Mouse (Mus musculus) midbrain, embryonic 16.5 days (tissue): ENCODE measurements around the gene Tab1. TPM values are rescaled to one million over a fixed set of nuclear protein-coding genes. Genes with fewer than 3 reads are reported as not detected.

Source experiments
- ATAC-seq: fragments of 200-750 bp; cut with Nextera tagmentation; 2 replicates; pipeline ENCODE4 v1.8.0; 2017; ENCODE audit warnings: moderate TSS enrichment
- H3K27ac ChIP-seq: fragments of 300-500 bp; sonication (generic); 2 replicates; pipeline ENCODE4 v1.5.1; 2014; ENCODE audit warnings: mild to moderate bottlenecking, low read length, mixed read lengths
- H3K27me3 ChIP-seq: fragments of 300-500 bp; sonication (generic); 2 replicates; pipeline ENCODE4 v1.6.1; 2014; ENCODE audit warnings: low read depth, low read length, mixed read lengths; ENCODE audit not compliant: control insufficient read depth, insufficient read depth
- H3K36me3 ChIP-seq: fragments of 300-500 bp; sonication (generic); 2 replicates; pipeline ENCODE4 v1.6.1; 2014; ENCODE audit warnings: mild to moderate bottlenecking, low read length, moderate library complexity, mixed read lengths; ENCODE audit not compliant: control insufficient read depth, insufficient read depth
- H3K4me1 ChIP-seq: fragments of 300-500 bp; sonication (generic); 2 replicates; pipeline ENCODE4 v1.6.1; 2014; ENCODE audit warnings: mild to moderate bottlenecking, low read length, mixed read lengths; ENCODE audit not compliant: control insufficient read depth, insufficient read depth
- H3K4me2 ChIP-seq: fragments of 300-500 bp; sonication (generic); 2 replicates; pipeline ENCODE4 v1.6.1; 2014; ENCODE audit warnings: mild to moderate bottlenecking, low read length, mixed read lengths
- H3K4me3 ChIP-seq: fragments of 300-500 bp; sonication (generic); 2 replicates; pipeline ENCODE4 v1.5.1; 2014; ENCODE audit warnings: low read depth, mild to moderate bottlenecking, low read length, moderate library complexity, mixed read lengths
- H3K9ac ChIP-seq: fragments of 300-500 bp; sonication (generic); 2 replicates; pipeline ENCODE4 v1.6.1; 2014; ENCODE audit warnings: low read depth, low read length, mixed read lengths
- H3K9me3 ChIP-seq: fragments of 300-500 bp; sonication (generic); replicated peaks from 2 replicates; pipeline ENCODE4 v1.6.1; 2014; ENCODE audit warnings: mild to moderate bottlenecking, low read length, mixed read lengths; ENCODE audit not compliant: control insufficient read depth, poor library complexity, severe bottlenecking
- WGBS: fragments of 180-500 bp; shearing (Covaris S2); extraction: QIAGEN DNeasy Blood & Tissue Kit; methylation state at CpG from one replicate; pipeline ENCODE4 v1.1.7; 2014; 5-methylcytosine and 5-hydroxymethylcytosine counted together
- polyA plus RNA-seq: library from polyadenylated mRNA; unstranded; fragments of >200 nt; fragmentation: Nextera tagmentation; extraction: Ambion mirVana; gene quantifications from 2 replicates; pipeline ENCODE4 v1.2.1, GENCODE M21; 2015

Tab1 gene
- polyA plus RNA-seq, 1 experiment from 2014 or later: 35.9 TPM

DNA sequence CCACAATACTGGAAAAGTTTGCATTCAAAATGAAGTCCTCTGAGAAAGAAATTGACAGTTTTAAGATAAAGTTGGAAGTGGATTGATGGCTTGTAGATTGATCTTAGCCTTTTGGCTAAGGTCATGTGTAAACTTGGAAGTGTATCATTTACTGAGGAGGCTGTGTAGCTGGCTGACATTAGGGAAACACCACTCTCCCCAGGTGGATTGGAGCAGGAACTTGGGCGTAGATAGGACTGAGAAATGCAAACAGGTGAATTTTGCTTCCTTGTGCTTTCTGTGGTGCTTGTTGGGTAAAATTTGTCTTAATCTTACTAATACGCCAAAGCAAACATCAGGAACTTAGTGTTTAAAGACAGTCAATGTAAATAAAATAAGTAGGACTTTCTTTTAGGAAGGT lies 7.4 kb downstream of the Tab1 start:
- Histone ChIP-seq H3K4me1 (peaks cover under 1% of the 10 kb centered on the region; the same call in 1 of the 2 replicates), H3K9me3 (no peaks in the 10 kb centered on the region), H3K27ac (no peak overlapping the region), H3K36me3 (no peaks in the 10 kb centered on the region), H3K27me3 (no peaks in the 10 kb centered on the region), H3K9ac (no peak overlapping the region), H3K4me2 (no peak overlapping the region), H3K4me3 (no peak overlapping the region)
- no peak for ATAC-seq
- 95% methylated on average over 2 of the region's 2 CpGs for WGBS

DNA sequence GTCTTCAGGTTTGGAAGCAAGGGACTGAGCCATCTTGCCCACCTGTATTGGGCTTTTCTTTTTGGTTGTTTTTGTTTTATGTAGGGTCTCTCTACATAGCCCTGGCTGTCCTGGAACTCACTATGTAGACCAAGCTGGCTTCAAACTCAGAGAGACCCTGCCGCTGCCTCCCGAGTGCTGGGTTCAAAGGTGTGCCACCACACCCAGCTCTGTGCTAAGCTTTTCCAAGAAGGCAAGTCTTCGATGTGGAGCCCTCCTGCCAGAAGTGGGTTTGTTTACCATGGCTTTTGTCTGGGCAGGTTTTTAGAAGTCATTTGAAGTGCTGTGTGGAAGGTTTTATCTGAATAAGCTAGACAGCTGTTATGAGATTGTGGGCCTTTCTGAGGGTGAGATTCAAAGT lies 8.0 kb downstream of the Tab1 start:
- H3K27ac ChIP-seq: no peak overlapping the region
- no peaks in the 10 kb centered on the region for H3K9me3 ChIP-seq
- H3K9ac ChIP-seq: no peak overlapping the region
- 97% methylated on average over 3 of the region's 3 CpGs for WGBS
- H3K4me2 ChIP-seq: no peak overlapping the region
- no peaks in the 10 kb centered on the region for H3K27me3 ChIP-seq
- H3K4me3 ChIP-seq: no peak overlapping the region
- ATAC-seq: no peak
- no peaks in the 10 kb centered on the region for H3K4me1 ChIP-seq
- H3K36me3 ChIP-seq: no peaks in the 10 kb centered on the region

DNA sequence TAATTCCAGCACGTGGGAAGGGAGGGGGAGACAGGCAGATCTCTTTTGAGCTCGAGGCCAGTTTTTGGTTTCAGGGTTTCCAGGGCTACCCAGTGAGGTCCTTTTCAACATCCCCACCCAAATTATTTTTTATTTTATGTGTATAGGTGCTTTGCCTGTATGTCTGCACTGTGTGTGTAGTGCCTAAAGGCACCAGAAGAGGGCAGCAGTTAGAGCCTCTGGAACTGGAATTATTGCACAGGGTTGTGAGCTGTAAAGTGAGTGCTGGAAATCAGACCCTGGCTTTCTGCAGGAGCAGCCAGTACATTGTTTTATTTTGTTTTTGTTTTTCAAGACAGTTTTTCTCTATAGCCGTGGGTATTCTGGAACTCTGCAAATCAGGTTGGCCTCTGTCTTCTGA lies 9.2 kb downstream of the Tab1 start:
- Histone ChIP-seq H3K9me3 (no peaks in the 10 kb centered on the region), H3K4me1 (peaks cover 3% of the 10 kb centered on the region; the same call in 1 of the 2 replicates), H3K9ac (no peak overlapping the region), H3K27ac (no peak overlapping the region), H3K4me2 (no peak overlapping the region), H3K27me3 (no peaks in the 10 kb centered on the region), H3K36me3 (no peaks in the 10 kb centered on the region), H3K4me3 (no peak overlapping the region)
- WGBS: 97% methylated on average over 3 of the region's 3 CpGs
- no peak for ATAC-seq

DNA sequence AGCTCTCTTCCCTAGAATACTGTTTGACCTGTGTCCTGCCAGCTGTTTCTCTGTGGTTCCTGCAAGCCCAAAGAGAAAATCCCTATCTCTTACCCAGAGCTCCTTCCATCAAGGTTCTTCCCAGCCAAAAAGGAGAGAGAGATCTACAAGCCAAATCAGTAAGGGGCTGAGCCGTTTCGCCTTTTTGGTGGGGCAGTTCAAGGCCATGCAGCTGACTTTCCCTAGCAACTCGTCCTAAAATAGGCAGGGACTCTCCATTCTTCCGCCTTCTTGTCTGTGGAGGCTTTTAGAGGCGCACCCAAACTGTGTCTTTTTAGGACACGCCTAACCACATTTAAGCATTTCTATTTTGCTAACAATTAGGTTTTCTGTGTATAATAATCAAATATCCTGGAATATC lies 10.8 kb downstream of the Tab1 start:
- no peaks in the 10 kb centered on the region for H3K36me3 ChIP-seq
- no peaks in the 10 kb centered on the region for H3K9me3 ChIP-seq
- ATAC-seq: no peak
- peaks cover 4% of the 10 kb centered on the region; the same call in 1 of the 2 replicates for H3K4me1 ChIP-seq
- no peak overlapping the region for H3K4me3 ChIP-seq
- no peaks in the 10 kb centered on the region for H3K27me3 ChIP-seq
- H3K4me2 ChIP-seq: no peak overlapping the region
- H3K9ac ChIP-seq: no peak overlapping the region
- 96% methylated on average over 6 of the region's 6 CpGs for WGBS
- no peak overlapping the region for H3K27ac ChIP-seq

DNA sequence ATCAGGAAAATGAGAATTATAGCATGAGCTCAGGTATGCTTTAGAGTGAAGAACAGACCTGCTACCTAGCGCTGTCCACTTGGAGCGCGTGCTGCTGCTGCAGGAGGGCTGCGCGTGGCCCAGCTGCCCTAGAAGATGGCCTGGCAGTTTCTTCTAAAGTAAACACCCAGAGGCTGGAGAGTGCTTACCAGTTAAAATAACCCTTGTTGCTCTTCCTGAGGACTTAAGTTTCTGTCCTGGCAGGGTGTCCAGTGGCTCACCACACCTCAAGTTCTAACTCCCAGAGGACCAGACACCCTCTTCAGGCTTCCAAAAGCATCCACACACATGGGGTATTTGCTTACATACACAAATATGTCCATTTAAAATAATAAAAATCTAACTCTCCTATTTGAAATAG lies 12.5 kb downstream of the Tab1 start:
- ATAC-seq: no peak
- Histone ChIP-seq H3K27me3 (no peaks in the 10 kb centered on the region), H3K36me3 (no peaks in the 10 kb centered on the region), H3K4me1 (peaks cover 4% of the 10 kb centered on the region; the same call in 1 of the 2 replicates), H3K4me3 (no peak overlapping the region), H3K9ac (no peak overlapping the region), H3K27ac (no peak overlapping the region), H3K4me2 (no peak overlapping the region), H3K9me3 (no peaks in the 10 kb centered on the region)
- 95% methylated on average over 5 of the region's 5 CpGs for WGBS

DNA sequence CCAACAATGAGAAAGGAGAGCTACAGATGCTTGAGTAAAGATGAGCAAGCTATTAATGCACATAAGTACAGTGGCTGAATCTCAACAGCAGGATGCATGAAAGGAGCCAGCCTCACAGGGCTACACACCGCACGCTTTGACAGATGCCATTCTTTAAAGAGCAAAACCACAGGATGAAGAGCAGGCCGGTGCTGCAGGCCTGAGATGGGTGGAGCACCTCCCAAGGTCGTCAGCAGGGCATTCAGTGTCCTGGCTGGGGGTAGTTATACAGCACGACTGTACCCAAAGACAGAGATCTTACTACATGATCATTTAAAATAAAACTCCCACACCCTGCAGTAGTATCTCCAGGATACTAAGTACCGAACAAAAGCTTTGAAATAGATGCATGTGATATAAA lies 13.2 kb downstream of the Tab1 start:
- Histone ChIP-seq H3K27ac (0 out of 2 replicates have a peak overlapping the region, but pooled peaks have one; percentile 28), H3K4me1 (peaks cover 4% of the 10 kb centered on the region; the same call in 1 of the 2 replicates), H3K9me3 (no peaks in the 10 kb centered on the region), H3K4me3 (no peak overlapping the region), H3K4me2 (no peak overlapping the region), H3K36me3 (no peaks in the 10 kb centered on the region), H3K9ac (no peak overlapping the region), H3K27me3 (no peaks in the 10 kb centered on the region)
- ATAC-seq: no peak
- WGBS: 58% methylated on average over 6 of the region's 6 CpGs

DNA sequence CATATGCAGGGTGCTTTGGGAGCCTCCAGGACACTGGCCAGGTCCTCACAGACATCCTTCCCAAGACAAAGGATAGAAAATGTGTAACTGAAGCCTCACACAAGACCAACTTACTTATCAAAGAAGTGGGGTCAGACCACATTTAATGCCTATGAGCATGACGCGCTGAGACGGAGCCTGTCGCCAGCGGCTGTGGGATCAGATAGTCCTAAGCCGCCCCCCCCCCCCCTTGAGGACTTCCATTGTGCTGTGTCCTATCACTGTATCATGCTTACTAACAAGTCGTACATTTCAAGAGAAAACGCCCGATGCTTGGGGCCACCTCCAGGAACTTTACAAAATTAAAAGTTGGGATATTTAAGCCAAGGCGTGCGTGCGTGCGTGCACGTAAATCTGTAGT lies 14.2 kb downstream of the Tab1 start:
- Histone ChIP-seq H3K4me3 (no peak overlapping the region), H3K9me3 (no peaks in the 10 kb centered on the region), H3K4me1 (peaks cover 4% of the 10 kb centered on the region; the same call in 1 of the 2 replicates), H3K27ac (no peak overlapping the region), H3K9ac (no peak overlapping the region), H3K36me3 (0 out of 2 replicates have a peak, but pooled peaks cover 2% of the 10 kb centered on the region), H3K4me2 (no peak overlapping the region), H3K27me3 (no peaks in the 10 kb centered on the region)
- ATAC-seq: no peak
- WGBS: 78% methylated on average over 14 of the region's 14 CpGs

DNA sequence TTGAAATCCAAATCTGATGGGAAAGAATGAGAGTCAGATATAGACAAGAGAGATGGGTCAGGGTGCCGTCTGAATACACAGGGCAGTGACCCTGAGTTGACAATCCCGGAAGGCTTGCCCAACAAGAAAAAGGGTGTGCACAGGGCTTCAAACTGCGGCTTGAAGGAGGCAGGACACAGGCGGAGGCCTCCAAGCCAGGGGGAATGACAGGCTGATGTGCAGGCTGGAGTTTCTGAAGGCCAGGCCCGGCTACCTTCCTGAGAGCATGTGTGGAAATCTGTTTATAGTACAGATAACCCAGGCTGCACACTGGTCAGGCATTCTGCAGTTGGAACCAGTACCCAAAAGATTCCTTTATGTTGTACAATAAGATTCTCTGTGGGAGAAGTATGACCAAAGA lies 14.6 kb downstream of the Tab1 start:
- no peak overlapping the region for H3K27ac ChIP-seq
- H3K36me3 ChIP-seq: 0 out of 2 replicates have a peak, but pooled peaks cover 2% of the 10 kb centered on the region
- WGBS: 56% methylated on average over 5 of the region's 5 CpGs
- no peak overlapping the region for H3K9ac ChIP-seq
- no peak for ATAC-seq
- no peaks in the 10 kb centered on the region for H3K27me3 ChIP-seq
- H3K4me1 ChIP-seq: peaks cover 4% of the 10 kb centered on the region; the same call in 1 of the 2 replicates
- H3K4me2 ChIP-seq: no peak overlapping the region
- no peak overlapping the region for H3K4me3 ChIP-seq
- no peaks in the 10 kb centered on the region for H3K9me3 ChIP-seq

DNA sequence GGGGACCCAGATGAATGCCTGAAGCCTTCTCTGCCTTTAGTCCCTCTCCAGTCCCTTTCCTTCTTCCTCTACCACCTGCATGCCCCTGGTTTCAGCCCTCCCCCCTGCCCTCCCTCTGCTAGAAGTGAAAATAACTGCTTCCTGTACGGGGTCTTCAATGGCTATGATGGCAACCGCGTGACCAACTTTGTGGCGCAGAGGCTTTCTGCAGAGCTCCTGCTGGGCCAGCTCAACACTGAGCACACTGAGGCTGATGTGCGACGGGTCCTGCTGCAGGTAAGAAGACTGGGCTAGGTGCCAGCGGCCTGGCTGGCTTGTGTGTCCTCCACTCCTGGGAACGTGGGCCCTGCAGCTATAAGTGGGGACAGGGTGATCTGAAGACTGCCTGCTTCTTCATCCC lies 15.6 kb downstream of the Tab1 start:
- WGBS: 78% methylated on average over 8 of the region's 8 CpGs
- 0 out of 2 replicates have a peak, but pooled peaks cover 2% of the 10 kb centered on the region for H3K36me3 ChIP-seq

More for the DNA sequence above, 15.6 kb downstream of the Tab1 start:
- Histone ChIP-seq H3K4me2 (no peak overlapping the region), H3K27me3 (no peaks in the 10 kb centered on the region), H3K4me1 (peaks cover 4% of the 10 kb centered on the region; the same call in 1 of the 2 replicates), H3K9me3 (no peaks in the 10 kb centered on the region), H3K4me3 (no peak overlapping the region), H3K27ac (no peak overlapping the region), H3K9ac (no peak overlapping the region)
- no peak for ATAC-seq
